Mouse (Mus musculus) CH12.LX (cell line): ENCODE results near the gene Kif24. TPM values are rescaled to one million over a fixed set of nuclear protein-coding genes. Genes with fewer than 3 reads are reported as not detected.

Experiments
- DNase-seq: peaks from one replicate; pipeline ENCODE4 v3.0.0-alpha.2; 2013; ENCODE audit errors: extremely low read depth
- H3K27ac ChIP-seq: 2 replicates; pipeline ENCODE4 v1.5.1; 2012; ENCODE audit warnings: low read depth, mild to moderate bottlenecking, control low read depth, moderate library complexity; ENCODE audit not compliant: insufficient read depth
- H3K27me3 ChIP-seq: replicated peaks from 2 replicates; pipeline ENCODE3; 2012; ENCODE audit warnings: inconsistent platforms
- H3K36me3 ChIP-seq, 2 experiments: replicated peaks in 1 of 2; 2 replicates each; pipeline versions ENCODE3 to v1.6.1; 2012; ENCODE audit warnings: inconsistent platforms in 1 of 2, low read length in 1 of 2, mild to moderate bottlenecking in 1 of 2, mixed read lengths in 1 of 2, moderate library complexity in 1 of 2; ENCODE audit not compliant: control insufficient read depth in 1 of 2, insufficient read depth in 1 of 2
- H3K4me1 ChIP-seq, 2 experiments: 2 replicates each; pipeline ENCODE4 v1.6.1; 2012; ENCODE audit warnings: inconsistent platforms in 1 of 2, moderate library complexity in 1 of 2; ENCODE audit not compliant: insufficient read depth in 2 of 2, control insufficient read depth in 1 of 2
- H3K4me2 ChIP-seq: 2 replicates; pipeline ENCODE4 v1.6.1; 2012; ENCODE audit warnings: low read depth, mild to moderate bottlenecking, control low read depth; ENCODE audit not compliant: poor library complexity, insufficient read depth, severe bottlenecking
- H3K4me3 ChIP-seq, 3 experiments: fragments of 150-350 bp in 1 of 3; sonication (generic) in 1 of 3; replicated peaks in 1 of 3; 2 replicates each; pipeline versions ENCODE3 to v1.5.1; 2011 to 2012; ENCODE audit warnings: low read depth in 2 of 3, low read length in 2 of 3, mild to moderate bottlenecking in 2 of 3, moderate library complexity in 2 of 3, control low read depth in 1 of 3, improper control_type of control experiment in 1 of 3, inconsistent platforms in 1 of 3, mixed read lengths in 1 of 3; ENCODE audit not compliant: poor library complexity in 1 of 3
- H3K79me2 ChIP-seq: replicated peaks from 2 replicates; pipeline ENCODE4 v1.6.1; 2012; ENCODE audit warnings: mild to moderate bottlenecking, moderate library complexity; ENCODE audit not compliant: control insufficient read depth, poor library complexity, insufficient read depth, severe bottlenecking; ENCODE audit errors: extremely low read depth
- H3K9ac ChIP-seq: 2 replicates; pipeline ENCODE4 v1.6.1; 2012; ENCODE audit warnings: low read depth, mild to moderate bottlenecking, control low read depth, moderate library complexity; ENCODE audit not compliant: insufficient read depth
- H3K9me3 ChIP-seq: replicated peaks from 2 replicates; pipeline ENCODE3; 2012; ENCODE audit warnings: low read length, inconsistent platforms, mixed read lengths
- CHD1 ChIP-seq: IDR thresholded peaks from 2 replicates; pipeline ENCODE4 v1.6.1; 2012; ENCODE audit warnings: low read depth, low read length, improper control_type of control experiment, inconsistent platforms
- CHD2 ChIP-seq: IDR thresholded peaks from 2 replicates; pipeline ENCODE4 v1.6.1; 2011; ENCODE audit warnings: low read length, improper control_type of control experiment
- GABPA ChIP-seq: IDR thresholded peaks from 2 replicates; pipeline ENCODE4 v1.6.1; 2012; ENCODE audit warnings: low read depth, low read length, improper control_type of control experiment, inconsistent platforms; ENCODE audit not compliant: insufficient replicate concordance
- JUN ChIP-seq: IDR thresholded peaks from 2 replicates; pipeline ENCODE4 v1.6.1; 2011; ENCODE audit warnings: low read depth, mild to moderate bottlenecking, low read length, improper control_type of control experiment, moderate library complexity; ENCODE audit not compliant: insufficient read depth
- KAT2A ChIP-seq: IDR thresholded peaks from 2 replicates; pipeline ENCODE4 v1.6.1; 2012; ENCODE audit warnings: low read length, improper control_type of control experiment, inconsistent platforms; ENCODE audit not compliant: insufficient replicate concordance
- MAFK ChIP-seq: IDR thresholded peaks from 2 replicates; pipeline ENCODE4 v1.6.1; 2011; ENCODE audit warnings: low read length, improper control_type of control experiment; ENCODE audit not compliant: insufficient replicate concordance
- MYC ChIP-seq: IDR thresholded peaks from 2 replicates; pipeline ENCODE4 v1.6.1; 2011; ENCODE audit warnings: low read depth, mild to moderate bottlenecking, improper control_type of control experiment, low read length
- NELFE ChIP-seq: IDR thresholded peaks from 2 replicates; pipeline ENCODE4 v1.6.1; 2011; ENCODE audit warnings: low read depth, low read length, improper control_type of control experiment
- NRF1 ChIP-seq: IDR thresholded peaks from 2 replicates; pipeline ENCODE4 v1.6.1; 2014; ENCODE audit warnings: low read depth, mild to moderate bottlenecking, inconsistent platforms, low read length, improper control_type of control experiment, moderate library complexity
- PAX5 ChIP-seq: IDR thresholded peaks from 2 replicates; pipeline ENCODE4 v1.6.1; 2012; ENCODE audit warnings: low read length, inconsistent platforms, mixed read lengths
- POLR2A ChIP-seq: IDR thresholded peaks from 2 replicates; pipeline ENCODE4 v1.6.1; 2011; ENCODE audit warnings: low read depth, mild to moderate bottlenecking, improper control_type of control experiment, low read length
- TBP ChIP-seq: conservative IDR thresholded peaks from 2 replicates; pipeline ENCODE4 v1.6.1; 2011; ENCODE audit warnings: low read depth, low read length, improper control_type of control experiment
- TCF12 ChIP-seq: IDR thresholded peaks from 2 replicates; pipeline ENCODE4 v1.6.1; 2014; ENCODE audit warnings: low read depth, mild to moderate bottlenecking, inconsistent platforms, low read length, improper control_type of control experiment
- ZC3H11A ChIP-seq: IDR thresholded peaks from 2 replicates; pipeline ENCODE4 v1.6.1; 2012; ENCODE audit warnings: low read depth, mild to moderate bottlenecking, inconsistent platforms, low read length, improper control_type of control experiment
- ZMIZ1 ChIP-seq: IDR thresholded peaks from 2 replicates; pipeline ENCODE4 v1.6.1; 2012; ENCODE audit warnings: low read depth, mild to moderate bottlenecking, inconsistent platforms, low read length, improper control_type of control experiment
- dilution Hi-C: fragments of 300-500 bp; cut with MboI; formaldehyde crosslinking; loops from 2 replicates; pipeline ENCODE4 v1.14.3; 2020; ENCODE audit warnings: low sequenced_read_pairs; ENCODE audit not compliant: extremely low pct_unique_long_range_greater_than_20kb, extremely low pct_ligation_motif_present
- in situ Hi-C: fragments of 300-500 bp; cut with MboI; formaldehyde crosslinking; loops from 3 replicates; pipeline ENCODE4 v1.14.3; 2019; ENCODE audit warnings: low sequenced_read_pairs, low pct_ligation_motif_present, low pct_unique_long_range_greater_than_20kb, mixed read lengths
- polyA plus RNA-seq: library from polyadenylated mRNA; unstranded; fragments of >175 nt; gene quantifications from 2 replicates; pipeline ENCODE4 v1.2.1, GENCODE M21; 2012; ENCODE audit warnings: low read depth; ENCODE audit not compliant: insufficient read length
- total RNA-seq, 2 experiments: library from RNA; depleted of rRNA; stranded (reverse); fragments of 300-350 nt in 1 of 2; fragments of >200 nt in 1 of 2; gene quantifications; 2 replicates each; pipeline ENCODE4 v1.2.3; 2012 to 2014

The Kif24 gene
- total and polyA plus RNA-seq, 3 experiments, result 6.4 to 8.6 (median 8.4) TPM

- no peaks in the 10 kb centered on the region for H3K9me3 ChIP-seq
- in situ Hi-C loops, result no loop called here
- TF ChIP-seq MYC (no peak), PAX5 (no peak), CHD2 (no peak), ZMIZ1 (no peak), POLR2A (no peak), CHD1 (no peak), KAT2A (no peak), TCF12 (no peak), JUN (no peak), GABPA (no peak), NRF1 (no peak), MAFK (no peak)
- TF ChIP-seq, all 38 proteins: peak for 0
Observed at GRCm38 (mm10) chr4:41361059-41361458, 103.6 kb downstream of the Kif24 start.

DNA sequence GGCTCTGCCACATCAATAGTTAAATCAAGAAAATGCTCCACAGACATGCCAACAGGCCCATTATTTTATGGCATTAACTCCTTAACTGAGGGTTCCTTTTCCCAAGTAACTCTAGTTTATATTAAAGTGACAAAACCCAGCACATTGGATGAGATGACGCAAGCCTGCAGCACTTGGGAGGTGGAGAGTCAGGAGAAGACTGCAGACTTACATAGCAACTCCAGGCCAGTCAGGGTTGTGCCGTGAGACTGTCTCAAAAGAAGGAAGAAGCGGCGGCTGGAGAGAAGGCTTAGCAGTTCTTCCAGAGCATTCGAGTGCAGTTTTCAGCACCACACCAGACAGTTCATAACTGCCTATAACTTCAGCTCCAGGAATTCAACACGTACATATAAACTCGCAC is 105.3 kb downstream of the Kif24 start:
- in situ Hi-C loops (no loop called here), dilution Hi-C loops (no loop called here)
- no peak for DNase-seq
- H3K36me3 ChIP-seq, result peaks cover 5 to 38% of the 10 kb centered on the region in 2 experiments
- H3K9ac ChIP-seq, result no peak overlapping the region
- peaks cover 16% of the 10 kb centered on the region for H3K79me2 ChIP-seq
- H3K4me3 ChIP-seq, result no peak overlapping the region
- H3K27ac ChIP-seq, result no peak overlapping the region
- H3K4me2 ChIP-seq, result no peak overlapping the region
- TF ChIP-seq TBP (no peak), NELFE (no peak), ZC3H11A (no peak), CHD2 (no peak), GABPA (no peak), CHD1 (no peak), MYC (no peak)
- H3K4me1 ChIP-seq, result peaks cover 0 to 22% of the 10 kb centered on the region in 2 experiments; a peak in 3 of 4 replicates
- H3K27me3 ChIP-seq, result no peaks in the 10 kb centered on the region
- H3K9me3 ChIP-seq, result peaks cover 3% of the 10 kb centered on the region

More at GRCm38 (mm10) chr4:41361059-41361458, 103.6 kb downstream of the Kif24 start:
- H3K4me3 ChIP-seq, result no peak overlapping the region
- peaks cover 0 to 38% of the 10 kb centered on the region in 2 experiments for H3K36me3 ChIP-seq
- dilution Hi-C loops, result no loop called here
- H3K27ac ChIP-seq, result no peak overlapping the region
- H3K4me1 ChIP-seq, result peaks cover 0 to 22% of the 10 kb centered on the region in 2 experiments; a peak in 3 of 4 replicates
- H3K4me2 ChIP-seq, result no peak overlapping the region
- H3K79me2 ChIP-seq, result peaks cover 13% of the 10 kb centered on the region
- H3K9ac ChIP-seq, result no peak overlapping the region
- H3K27me3 ChIP-seq, result no peaks in the 10 kb centered on the region
- no peak for DNase-seq
